Mouse (Mus musculus) frontal cortex, adult 2 months (tissue): ENCODE measurements around the gene Tmem260. TPM values are rescaled to one million over a fixed set of nuclear protein-coding genes. Genes with fewer than 3 reads are reported as not detected.
A peak's percentile ranks its signal among the peaks of the same experiment; 100 is the strongest.
"Not testable (repeated sequence)": the region's sequence is repeated elsewhere in the genome, so short reads cannot be mapped to it uniquely, and the experiment has no call there.

Experiments
- DNase-seq, 2 experiments: peaks; one replicate each; pipeline ENCODE4 v3.0.0; 2022; ENCODE audit warnings: low spot score in 1 of 2; ENCODE audit errors: extremely low spot score in 1 of 2
- polyA plus RNA-seq: library from polyadenylated mRNA; depleted of rRNA; stranded (reverse); fragments of >200 nt; gene quantifications from 2 replicates; pipeline ENCODE4 v1.2.3, GENCODE M21; 2012; rRNA removed

Gene Tmem260
- 20.1 and 20.3 TPM in 2 replicates for polyA plus RNA-seq

DNA sequence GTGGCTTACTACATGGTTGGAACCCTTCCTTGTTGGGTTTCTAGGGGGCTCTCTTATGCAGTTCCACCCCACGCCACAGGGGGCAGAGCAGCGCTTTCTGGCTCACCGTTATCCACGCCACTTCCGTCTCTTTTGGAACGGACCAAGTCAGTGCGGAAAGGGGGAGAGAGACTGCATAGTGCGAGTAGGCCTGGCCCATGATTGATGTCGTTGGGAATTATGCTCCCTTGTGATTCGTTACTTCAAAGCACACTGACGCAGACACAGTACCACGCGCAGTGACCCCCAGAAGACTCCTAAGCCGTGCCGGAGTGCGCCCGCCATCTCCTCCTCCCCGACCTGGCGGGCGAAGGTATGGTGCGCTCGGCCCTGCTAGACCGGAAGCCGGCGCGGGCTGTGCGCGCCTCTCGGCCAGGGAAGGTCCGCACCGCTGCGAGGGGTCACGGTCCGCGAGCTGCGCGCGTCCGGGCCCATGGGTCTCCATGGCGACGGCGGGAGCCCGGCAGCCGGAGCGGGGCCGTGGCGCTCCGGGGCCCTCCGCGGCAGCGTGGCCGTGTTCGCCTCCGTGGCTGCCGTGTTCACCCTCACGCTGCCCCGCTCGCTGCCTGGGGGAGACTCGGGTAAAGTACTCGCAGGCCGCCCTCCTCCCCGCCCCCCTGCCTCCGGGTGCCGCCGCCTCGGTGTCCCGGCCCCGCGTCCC, at the start of gene Tmem260:
Gene Tmem260, plus strand, starts transcription at position 141 of the 700 bp plus-strand sequence.
- peak; percentile 85 to 96 for DNase-seq

DNA sequence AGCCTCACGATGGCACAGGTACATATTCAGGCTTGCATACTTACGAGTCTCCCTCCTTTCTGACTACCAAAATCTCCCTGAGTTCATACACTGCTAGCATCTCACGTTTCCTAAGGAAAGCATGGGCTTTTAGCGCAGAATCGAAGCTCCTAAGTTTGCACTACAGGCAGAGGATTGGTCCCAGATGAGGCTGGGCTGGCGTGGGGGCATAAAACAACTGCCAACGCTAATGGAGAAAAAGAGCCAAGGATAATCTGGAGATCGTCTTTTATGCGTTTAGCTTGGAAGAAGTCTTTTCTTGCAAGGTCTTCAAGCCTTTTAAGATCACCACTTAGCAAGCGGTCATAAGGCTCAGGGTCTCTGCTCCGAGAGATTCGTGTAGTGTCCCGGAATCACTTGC, 39.8 kb upstream of the Tmem260 start:
- no peak for DNase-seq

DNA sequence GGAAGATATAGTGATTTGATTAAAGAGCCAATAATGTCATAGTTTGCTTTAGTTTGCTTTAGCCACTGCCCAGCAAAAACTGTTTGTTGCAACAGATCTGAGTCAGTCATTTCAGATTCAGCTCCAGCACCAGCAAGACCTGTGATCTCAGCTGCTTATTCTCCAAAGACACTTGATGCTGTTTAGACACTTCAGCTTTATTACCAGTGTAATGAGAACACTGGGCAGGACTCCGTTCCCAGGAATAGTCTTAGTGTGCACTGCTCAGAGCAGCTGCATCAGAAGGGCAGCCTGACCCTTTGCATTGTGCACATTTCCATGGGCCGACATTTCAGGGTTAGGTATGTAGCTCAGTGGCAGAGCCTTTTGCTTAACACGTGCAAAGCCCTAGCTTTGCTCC, 28.9 kb upstream of the Tmem260 start:
- DNase-seq: no peak

DNA sequence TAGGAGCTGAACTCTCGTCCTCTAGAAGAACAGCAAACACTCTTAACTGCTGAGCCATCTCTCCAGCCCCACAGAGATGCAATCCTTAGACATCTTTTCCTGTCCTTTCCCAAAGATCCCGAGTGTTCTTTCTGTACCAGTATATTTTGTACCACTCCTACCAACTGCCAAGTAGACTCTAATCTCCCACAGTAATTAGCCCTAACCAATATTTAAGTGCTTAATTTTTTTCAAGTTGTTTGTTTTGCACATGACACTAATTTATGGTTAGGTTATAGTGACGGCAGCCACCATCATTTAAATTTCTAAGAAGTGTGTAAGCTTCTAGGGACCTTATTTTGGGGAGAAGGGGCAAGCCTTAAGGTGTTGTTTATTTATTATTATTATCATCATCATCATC, 27.7 kb upstream of the Tmem260 start:
- no peak for DNase-seq

DNA sequence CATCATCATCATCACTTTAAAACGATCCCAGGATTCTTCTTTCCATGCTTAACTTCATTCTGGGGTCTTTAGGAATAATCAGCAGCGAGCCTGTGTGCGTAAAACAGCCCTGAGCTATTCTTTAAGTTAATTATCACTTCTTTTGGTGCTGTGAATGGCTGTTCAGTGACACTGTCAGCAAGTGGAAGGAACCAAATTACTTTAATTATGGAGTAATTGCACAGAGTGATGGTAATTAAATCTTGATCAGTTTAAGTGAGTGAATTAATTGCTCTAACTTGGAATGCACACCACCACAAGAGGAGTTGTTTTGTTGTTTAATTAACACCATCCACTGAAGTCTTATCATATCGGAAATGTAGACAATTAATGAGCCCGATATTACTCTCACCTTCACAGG, 27.3 kb upstream of the Tmem260 start:
- no peak for DNase-seq

DNA sequence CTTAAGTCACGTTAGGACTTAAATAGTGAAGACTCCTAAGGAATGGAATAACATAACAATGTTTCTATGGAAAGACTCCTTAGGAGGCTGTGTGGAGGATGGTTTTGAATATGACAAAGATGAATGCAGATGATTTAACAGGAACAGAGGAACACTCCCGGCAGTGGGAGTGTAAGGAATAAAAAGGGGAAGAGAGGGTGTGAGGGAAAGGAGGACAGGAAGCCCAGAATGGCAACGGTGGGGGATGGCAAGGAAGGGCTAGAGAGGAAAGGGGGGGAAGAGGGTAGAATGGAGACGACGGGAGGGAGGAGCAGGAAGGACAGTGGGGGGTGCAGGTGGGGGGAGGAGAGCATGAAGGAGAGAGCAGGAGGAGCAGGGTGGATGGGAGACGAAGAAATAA, 24.4 kb upstream of the Tmem260 start:
- peak; percentile 66 to 72 for DNase-seq

DNA sequence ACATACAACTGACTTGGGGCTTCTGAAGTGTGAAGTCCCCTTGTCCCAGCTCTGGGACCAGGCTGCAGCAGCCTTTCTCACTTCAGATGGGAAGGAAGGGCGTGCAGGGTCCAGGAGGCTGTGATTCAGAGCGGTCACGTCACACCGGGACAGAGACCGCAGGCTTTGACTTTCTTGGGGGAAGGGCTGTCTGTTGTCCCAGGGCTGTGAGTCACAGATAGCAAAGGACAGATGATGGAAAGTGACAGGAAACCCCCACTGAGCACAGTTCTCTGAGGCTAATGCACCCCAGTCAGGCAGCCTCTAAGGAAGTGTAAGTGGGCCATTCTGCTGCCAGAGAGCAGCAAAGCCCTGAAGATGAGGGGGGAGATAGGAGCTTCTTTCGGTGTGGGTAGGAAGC, 23.9 kb upstream of the Tmem260 start:
- DNase-seq: peak; percentile 20 to 43

DNA sequence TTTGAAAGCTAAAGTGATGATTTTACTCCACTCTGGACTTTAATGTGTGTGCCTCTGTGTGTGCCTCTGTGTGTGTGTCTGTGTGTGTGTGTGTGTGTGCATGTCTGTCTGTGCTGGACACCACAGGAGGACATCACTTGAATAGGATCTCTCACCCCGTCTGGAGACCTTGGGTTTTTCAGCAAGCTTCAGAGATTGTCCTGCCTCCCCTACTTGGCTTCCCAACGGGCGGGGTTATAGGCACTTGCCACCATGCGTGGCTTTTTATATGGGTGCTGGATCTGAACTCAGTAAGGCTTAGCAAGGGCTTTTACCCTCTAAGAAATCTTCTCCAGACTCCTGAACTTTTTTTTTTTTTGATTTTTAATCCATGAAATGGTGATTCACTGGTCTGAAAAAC, 23.5 kb upstream of the Tmem260 start:
- DNase-seq: no peak

DNA sequence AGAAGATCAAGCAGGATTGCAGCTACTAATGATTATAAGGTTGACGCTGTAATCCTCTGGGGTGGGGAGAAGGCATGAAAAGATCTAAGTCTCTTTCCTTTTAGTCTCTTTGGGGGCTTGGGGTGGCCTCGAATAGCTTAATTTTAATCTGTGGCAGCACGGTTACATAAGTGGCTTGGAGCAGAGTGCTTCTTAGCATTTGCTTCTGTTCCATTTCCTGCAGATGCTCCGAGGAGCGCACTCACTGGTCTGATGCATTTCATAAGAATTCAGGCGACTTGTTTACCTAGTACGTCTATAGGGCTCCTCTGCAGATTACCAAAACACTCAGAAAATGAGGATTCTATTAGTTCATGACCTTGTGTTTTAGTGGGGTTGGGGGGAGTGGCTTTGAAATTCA, 23.0 kb upstream of the Tmem260 start:
- DNase-seq: peak in 1 of 2 experiments; percentile 45

DNA sequence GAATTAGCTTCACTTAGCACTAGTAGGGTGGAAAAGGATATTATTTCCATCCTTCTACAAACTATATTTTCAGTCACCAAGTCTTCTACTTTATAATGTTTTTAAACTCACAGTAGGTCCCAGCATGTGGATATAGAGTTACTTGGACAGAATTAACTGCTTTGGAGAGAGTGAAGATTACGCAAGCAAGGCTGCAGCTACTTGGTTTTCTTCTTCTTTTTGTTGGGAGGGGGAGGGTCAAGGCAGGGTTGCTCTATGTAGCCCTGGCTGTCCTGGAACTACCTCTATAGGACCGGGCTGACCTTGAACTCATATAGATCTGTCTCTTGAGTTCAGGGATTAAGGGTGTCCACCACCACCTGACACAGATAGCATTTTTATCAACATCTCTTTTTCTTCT, 13.9 kb upstream of the Tmem260 start:
- no peak for DNase-seq

DNA sequence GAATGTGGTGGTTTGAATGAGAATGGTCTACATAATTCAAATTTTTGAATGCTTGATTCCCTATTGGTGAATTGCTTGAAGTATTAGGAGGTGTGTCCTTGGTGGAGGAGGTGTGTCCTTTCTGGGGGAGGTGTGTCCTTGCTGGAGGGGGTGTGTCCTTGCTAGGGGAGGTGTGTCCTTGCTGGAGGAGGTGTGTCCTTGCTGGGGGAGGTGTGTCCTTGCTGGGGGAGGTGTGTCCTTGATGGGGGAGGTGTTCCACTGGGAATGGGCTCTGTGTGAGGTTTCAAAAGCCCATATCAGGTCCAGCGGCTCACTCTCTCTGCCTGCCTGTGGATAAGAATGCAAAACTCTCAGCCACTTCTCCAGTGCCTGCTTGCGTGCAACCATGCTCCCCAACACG, 2.1 kb upstream of the Tmem260 start:
- DNase-seq: no peak

DNA sequence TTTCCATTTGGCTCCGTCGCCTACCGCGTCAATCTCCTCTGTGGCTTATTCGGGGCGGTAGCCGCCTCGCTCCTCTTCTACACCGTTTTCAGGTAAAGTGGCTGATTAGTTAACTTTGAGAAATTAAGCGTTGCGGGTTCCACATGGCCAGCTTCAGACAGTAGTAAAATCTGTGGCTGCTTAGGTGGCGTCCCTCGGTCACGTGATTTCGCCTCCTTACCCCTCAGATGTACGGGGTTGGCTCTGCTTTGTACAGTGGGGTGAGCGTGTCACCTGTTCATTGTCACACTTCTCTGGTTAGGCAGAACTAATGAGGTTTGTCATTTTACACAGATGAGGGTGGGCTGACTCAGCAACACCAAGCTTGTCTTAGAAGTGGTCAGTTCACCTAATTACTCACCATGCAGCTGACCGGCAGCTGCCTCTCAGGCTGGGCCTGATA, 6.1 kb downstream of the Tmem260 start:
- no peak for DNase-seq

DNA sequence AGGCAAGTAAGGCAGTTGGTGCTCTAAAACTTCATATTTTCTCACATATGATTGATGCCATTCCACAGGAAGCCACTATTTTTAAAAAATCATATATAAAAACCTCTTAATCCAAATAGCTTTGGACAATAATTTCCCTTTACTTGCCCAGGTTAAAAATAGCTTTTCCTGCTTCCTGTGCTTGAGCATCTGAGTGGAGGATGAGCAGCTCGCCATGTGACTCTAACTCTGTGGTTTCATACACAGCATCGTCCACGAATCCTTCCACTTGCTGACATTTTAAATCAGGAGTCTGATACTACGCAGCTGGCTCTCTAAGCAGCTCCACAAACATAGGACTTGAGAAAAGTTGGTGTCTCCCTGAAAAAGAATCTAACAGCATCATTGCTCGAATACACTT, 7.5 kb downstream of the Tmem260 start:
- no peak for DNase-seq

DNA sequence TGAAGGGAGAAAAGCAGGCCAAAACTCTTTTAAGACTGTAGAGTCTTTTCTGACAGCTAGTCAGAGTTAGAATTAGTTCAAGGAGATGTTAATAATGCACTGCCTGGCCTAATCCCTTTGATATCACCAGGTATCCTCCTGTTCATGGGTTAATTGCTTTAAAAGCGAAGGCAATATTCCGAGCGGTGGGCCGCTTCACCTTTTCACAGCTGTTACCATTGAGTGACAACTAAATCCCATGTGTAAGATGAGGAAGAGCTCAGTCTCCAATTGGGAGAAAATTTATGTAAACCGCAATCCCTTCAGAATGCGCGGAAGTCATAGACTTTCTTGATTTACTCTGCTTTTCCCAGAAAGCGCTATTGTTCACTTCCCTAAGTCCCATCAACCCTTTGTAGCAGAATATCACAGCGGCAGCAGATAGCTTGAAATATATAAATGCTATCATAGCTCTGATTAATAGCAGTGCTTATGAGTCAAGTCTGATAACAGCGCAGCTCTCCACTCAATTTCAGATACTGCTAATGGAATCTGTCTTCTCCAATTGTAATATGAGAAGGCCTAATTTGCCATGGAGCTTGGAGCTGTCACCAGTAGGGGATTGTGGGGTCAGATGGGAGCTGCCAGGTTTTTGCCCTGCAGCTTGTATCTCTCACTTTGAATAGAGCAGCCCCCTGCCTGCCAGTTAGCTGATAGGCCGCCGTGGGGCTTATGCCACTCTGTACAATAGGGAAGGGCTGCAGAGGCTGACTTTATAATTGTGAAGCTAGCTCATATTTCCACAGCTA, 10.6 kb downstream of the Tmem260 start:
- no peak for DNase-seq

DNA sequence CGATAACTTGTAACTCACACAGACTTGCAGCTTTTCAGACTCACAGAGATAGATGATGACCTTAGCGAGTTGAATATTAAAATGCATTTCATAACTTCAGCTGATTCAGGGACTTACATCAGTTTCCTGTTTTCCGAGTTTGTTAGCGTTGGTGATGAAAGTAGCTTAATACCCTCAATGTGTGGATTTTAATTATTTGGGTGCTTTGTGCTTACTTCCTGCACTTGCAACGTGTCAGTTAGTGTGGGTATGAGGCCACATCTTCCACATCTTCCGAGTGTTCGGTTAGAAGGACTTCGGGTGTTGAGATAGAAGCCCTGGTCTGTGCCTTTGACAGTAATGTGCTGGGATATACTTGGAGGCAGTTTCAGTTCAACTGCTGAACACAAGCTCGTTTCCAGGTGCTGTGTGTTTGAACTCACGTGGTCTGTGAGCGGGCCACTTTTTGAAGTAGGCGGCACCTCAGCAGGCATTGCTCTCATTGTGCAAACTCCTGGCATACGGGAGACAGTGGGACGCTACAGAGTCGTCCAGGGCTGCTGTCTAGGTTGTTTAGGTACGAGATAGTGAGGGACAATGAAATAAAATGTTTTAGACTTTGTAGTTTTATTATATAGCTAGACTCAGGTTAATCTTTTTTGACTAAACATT, 11.5 kb downstream of the Tmem260 start:
- DNase-seq: no peak

DNA sequence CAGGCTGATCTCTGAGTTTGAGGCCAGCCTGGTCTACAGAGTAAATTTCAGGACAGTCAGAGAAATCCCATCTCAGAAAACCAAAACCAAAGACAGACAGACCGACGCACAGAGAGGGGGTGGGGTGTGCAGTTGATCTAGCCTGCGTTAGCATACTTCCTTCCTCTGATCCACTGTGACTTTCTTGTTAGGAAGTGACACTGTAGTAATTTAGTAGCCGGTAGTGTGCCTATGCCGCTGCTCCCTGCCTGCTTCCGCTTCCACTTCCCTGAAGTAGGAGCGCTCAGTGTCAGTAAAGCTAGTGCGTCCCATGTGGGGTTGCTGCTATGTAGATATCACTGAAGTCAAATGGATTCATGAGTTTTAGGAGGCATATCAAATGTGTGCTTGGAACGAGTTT, 13.0 kb downstream of the Tmem260 start:
- DNase-seq: no peak

DNA sequence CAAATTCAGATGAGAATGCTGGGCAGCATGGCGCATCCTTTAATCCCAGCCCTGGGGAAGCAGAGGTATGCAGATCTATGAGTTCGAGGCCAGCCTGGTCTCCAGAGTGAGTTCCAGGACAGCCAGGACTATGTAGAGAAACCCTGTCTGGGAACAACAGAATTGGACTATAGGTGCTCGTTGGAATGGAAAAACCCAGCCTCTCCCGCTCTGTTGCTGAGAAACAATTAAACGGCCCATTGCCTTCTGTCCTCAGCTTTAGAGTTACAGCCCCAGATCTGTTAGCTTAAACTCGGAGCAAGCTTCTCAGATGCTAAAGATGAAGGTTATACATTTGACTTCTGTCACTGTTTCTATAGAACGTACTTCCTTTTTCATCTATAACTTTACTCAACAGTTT, 22.4 kb downstream of the Tmem260 start:
- no peak for DNase-seq

DNA sequence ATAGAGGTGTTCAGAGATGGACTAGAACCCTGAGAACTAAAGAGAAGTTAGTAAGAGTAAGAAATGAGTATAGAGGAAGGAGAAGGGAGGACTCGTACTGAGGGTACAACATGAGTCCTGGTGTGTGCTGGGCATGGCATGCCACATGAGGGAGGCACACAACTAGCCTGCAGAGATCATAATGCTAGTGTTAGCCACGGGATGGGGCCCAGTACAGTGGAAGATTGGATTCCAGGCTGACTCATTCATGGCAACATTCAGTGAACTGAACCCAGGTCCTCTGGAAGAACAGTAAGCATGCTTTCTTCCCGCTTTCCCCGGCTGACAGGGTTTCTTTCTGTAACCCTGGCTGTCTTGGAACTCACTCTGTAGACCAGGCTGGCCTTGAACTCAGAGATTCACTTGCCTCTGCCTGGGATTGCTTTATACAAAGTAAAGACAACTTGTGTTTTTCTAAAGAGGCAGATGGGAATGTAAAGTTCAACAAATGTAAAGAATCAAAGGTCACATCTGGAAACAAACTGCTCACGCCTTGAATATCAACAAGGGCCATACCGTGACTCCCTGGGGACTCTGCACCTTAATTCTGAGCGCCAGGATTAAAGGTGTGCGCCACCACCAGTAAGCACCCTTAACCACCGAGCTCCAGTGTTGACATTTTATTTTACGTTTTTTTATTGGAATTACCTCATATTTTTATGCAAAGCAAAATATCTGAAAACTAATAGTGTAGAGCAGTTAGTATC, 25.0 kb downstream of the Tmem260 start:
- no peak for DNase-seq

DNA sequence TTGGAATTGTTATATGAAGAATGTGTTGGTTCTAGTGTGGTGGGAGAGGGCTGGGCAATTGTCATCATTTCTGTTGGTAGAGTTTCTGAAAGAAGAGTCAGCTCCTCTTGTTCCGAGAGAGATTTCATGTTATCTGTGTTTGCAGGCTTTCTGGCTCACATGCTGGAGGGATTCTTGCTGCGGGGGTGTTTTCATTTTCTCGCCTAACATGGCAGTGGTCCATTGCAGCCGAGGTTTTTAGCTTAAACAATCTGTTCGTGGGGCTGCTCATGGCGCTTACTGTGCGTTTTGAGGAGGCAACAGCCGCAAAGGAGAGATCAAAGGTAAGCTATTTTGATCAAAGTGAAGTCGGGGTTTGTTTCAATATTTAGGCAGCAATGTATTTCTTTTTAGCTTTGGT, 26.3 kb downstream of the Tmem260 start:
- peak; percentile 66 to 86 for DNase-seq

DNA sequence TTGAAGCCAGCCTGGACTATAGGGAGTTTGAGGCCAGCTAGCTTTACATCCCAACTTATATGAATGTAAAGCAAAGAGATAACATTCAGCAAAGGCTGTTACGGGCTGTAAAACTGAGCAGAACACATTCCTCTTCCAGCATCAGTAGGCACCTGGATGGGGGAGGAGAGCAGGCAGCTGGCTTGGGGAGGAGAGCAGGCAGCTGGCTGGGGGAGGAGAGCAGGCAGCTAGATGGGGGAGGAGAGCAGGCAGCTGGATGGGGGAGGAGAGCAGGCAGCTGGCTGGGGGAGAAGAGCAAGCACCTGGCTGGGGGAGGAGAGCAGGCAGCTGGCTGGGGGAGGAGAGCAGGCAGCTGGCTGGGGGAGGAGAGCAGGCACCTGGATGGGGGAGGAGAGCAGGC, 29.4 kb downstream of the Tmem260 start:
- no peak for DNase-seq

DNA sequence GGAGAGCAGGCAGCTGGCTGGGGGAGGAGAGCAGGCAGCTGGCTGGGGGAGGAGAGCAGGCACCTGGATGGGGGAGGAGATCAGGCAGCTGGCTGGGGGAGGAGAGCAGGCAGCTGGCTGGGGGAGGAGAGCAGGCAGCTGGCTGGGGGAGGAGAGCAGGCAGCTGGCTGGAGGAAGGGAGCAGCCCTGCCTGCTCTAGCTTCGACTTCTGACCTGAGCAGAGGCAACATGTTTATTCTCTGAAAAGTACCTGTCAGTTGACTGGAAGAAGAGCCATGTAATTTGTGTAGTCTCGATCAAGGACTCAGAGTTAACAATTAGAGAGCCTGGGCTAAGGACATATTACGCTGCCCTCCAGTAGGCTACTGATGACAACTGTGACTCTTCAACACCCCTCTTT, 29.9 kb downstream of the Tmem260 start:
- DNase-seq: not testable (repeated sequence)
